In the genomic region with DNA sequence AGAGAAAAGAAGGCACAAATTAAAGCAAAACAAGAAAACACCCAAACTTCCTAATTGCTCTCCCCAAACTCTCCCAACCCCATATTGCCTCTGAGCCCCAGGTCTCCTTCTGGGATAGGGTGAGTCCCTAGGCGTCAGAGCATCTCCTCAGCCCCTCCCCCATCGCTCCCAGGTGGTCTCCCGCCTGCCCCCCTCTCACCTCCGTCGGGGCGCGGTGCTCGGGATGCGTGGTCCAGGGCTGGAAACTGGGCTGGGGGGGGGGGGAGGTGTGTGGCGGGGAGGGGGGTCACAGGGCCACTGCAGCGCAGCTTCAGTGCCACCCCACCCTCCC, we compare ENCODE assay signal across 9 mouse cellular contexts. TPM values are rescaled to one million over a fixed set of nuclear protein-coding genes. Genes with fewer than 3 reads are reported as not detected.
A peak's percentile ranks its signal among the peaks of the same experiment; 100 is the strongest.
DNase-seq lines count a peak whose midpoint lies in the region; ATAC-seq lines count a peak whose summit lies in the region.
"Had no signal": no experiment of that assay in that cellular context is flagged by ENCODE, and none has a peak within 500 bp of the region (broad histone marks: within the 10 kb centered on the region; RNA-seq: fewer than 3 reads in every experiment).

No protein-coding gene starts in this region.

- H3K4me2 ChIP-seq in kidney, embryonic 15.5 days: peak overlapping the region; percentile 97
- H3K4me2 ChIP-seq in intestine, embryonic 16.5 days (ENCODE audit: low read depth, low read length): peak overlapping the region; percentile 88
- peak overlapping the region; percentile 75 for H3K4me2 ChIP-seq in neural tube, embryonic 11.5 days (ENCODE audit: low read depth)

- peaks cover 16% of the 10 kb centered on the region for H3K36me3 ChIP-seq in kidney, embryonic 15.5 days
- H3K36me3 ChIP-seq in intestine, embryonic 16.5 days (ENCODE audit: control insufficient read depth, insufficient read depth, low read length): no peaks in the 10 kb centered on the region
- H3K36me3 ChIP-seq in neural tube, embryonic 11.5 days (ENCODE audit: control insufficient read depth, insufficient read depth, low read length): no peaks in the 10 kb centered on the region

- no peak for ATAC-seq in kidney, embryonic 15.5 days (replicated peaks; ENCODE audit: low FRiP score)
- ATAC-seq in intestine, embryonic 16.5 days: peak; percentile 5; the same call in 1 of the 2 replicates
- ATAC-seq in neural tube, embryonic 11.5 days (ENCODE audit: insufficient read depth, low FRiP score, low TSS enrichment): no peak

- peak overlapping the region; percentile 53 for H3K9ac ChIP-seq in kidney, embryonic 15.5 days
- peak overlapping the region; percentile 70 for H3K9ac ChIP-seq in intestine, embryonic 16.5 days (ENCODE audit: low read depth, low read length)
- H3K9ac ChIP-seq in neural tube, embryonic 11.5 days (ENCODE audit: low read length): peak overlapping the region; percentile 38

- H3K27ac ChIP-seq in kidney, embryonic 15.5 days: peak overlapping the region; percentile 93
- peak overlapping the region; percentile 64 for H3K27ac ChIP-seq in intestine, embryonic 16.5 days (ENCODE audit: low read length)
- H3K27ac ChIP-seq in neural tube, embryonic 11.5 days (ENCODE audit: low read depth, low read length): no peak overlapping the region

- 0% methylated on average over 10 of the region's 11 CpGs for WGBS in kidney, embryonic 15.5 days
- 0% methylated on average over 10 of the region's 11 CpGs for WGBS in intestine, embryonic 16.5 days
- WGBS in neural tube, embryonic 11.5 days: 0% methylated on average over 7 of the region's 11 CpGs

- peaks cover 38% of the 10 kb centered on the region for H3K4me1 ChIP-seq in kidney, embryonic 15.5 days
- peaks cover 9% of the 10 kb centered on the region for H3K4me1 ChIP-seq in intestine, embryonic 16.5 days (ENCODE audit: control insufficient read depth, insufficient read depth, low read length)
- H3K4me1 ChIP-seq in neural tube, embryonic 11.5 days (ENCODE audit: control insufficient read depth, insufficient read depth, low read length): peaks cover 21% of the 10 kb centered on the region

- H3K9me3 ChIP-seq in kidney, embryonic 15.5 days (replicated peaks): no peaks in the 10 kb centered on the region
- no peaks in the 10 kb centered on the region; the same call in 1 of the 2 replicates for H3K9me3 ChIP-seq in intestine, embryonic 16.5 days (ENCODE audit: control insufficient read depth, low read length)
- 0 out of 2 replicates have a peak, but pooled peaks cover 3% of the 10 kb centered on the region for H3K9me3 ChIP-seq in neural tube, embryonic 11.5 days (ENCODE audit: control insufficient read depth, low read length)

- H3K4me3 ChIP-seq in kidney, embryonic 15.5 days (replicated peaks): peak overlapping the region; percentile 61
- H3K4me3 ChIP-seq in intestine, embryonic 16.5 days (ENCODE audit: low read length): peak overlapping the region; percentile 57
- peak overlapping the region; percentile 39 for H3K4me3 ChIP-seq in neural tube, embryonic 11.5 days (ENCODE audit: low read depth, low read length)
- H3K4me3 ChIP-seq: erythroblast, embryonic 14.5 days had no signal

- peaks cover 17% of the 10 kb centered on the region for H3K27me3 ChIP-seq in kidney, embryonic 15.5 days
- H3K27me3 ChIP-seq in intestine, embryonic 16.5 days (replicated peaks; ENCODE audit: control insufficient read depth, insufficient read depth, low read length): peaks cover 5% of the 10 kb centered on the region
- peaks cover 19% of the 10 kb centered on the region for H3K27me3 ChIP-seq in neural tube, embryonic 11.5 days (ENCODE audit: control insufficient read depth, insufficient read depth, low read length)

- no peak for DNase-seq in kidney, adult 18-20 months
- DNase-seq in embryo, embryonic 9.5 days (ENCODE audit: extremely low spot score): peak; percentile 69
- peak; percentile 35 for DNase-seq in neural tube, embryonic 11.5 days (ENCODE audit: low spot score)
- DNase-seq in left cerebral cortex, adult 8-10 months (ENCODE audit: low spot score in 2 of 2): no peak
- DNase-seq in left cerebral cortex, adult 11 months (ENCODE audit: low spot score): no peak
- no peak for DNase-seq in right cerebral cortex, postnatal 4 days

RNA-seq across cellular contexts. Expression of a gene that starts 0.4 kb away (rescaled TPM):
- 6.3 and 8.2 TPM in 2 replicates for polyA plus RNA-seq in kidney, embryonic 15.5 days (2015; fragmentation: Nextera tagmentation; extraction: Ambion mirVana)
- polyA plus RNA-seq in intestine, embryonic 16.5 days (2015; fragmentation: Nextera tagmentation; extraction: Ambion mirVana): 6.6 and 7.6 TPM in 2 replicates
- polyA plus RNA-seq in neural tube, embryonic 11.5 days (2014; fragmentation: Nextera tagmentation; extraction: Ambion mirVana): 3.8 and 4.6 TPM in 2 replicates
- 1 to 10 TPM; 2.9 to 5.4 (median 3.2) TPM for total RNA-seq in left cerebral cortex, adult 8-10 months (2022)
- polyA plus RNA-seq: erythroblast, embryonic 14.5 days had no signal

RNA-seq across cellular contexts. Expression of a gene that starts 12.9 kb away (rescaled TPM):
- polyA plus RNA-seq in kidney, embryonic 15.5 days (2015; fragmentation: Nextera tagmentation; extraction: Ambion mirVana): not detected in 2 replicates
- polyA plus RNA-seq in intestine, embryonic 16.5 days (2015; fragmentation: Nextera tagmentation; extraction: Ambion mirVana): not detected in 2 replicates
- polyA plus RNA-seq in neural tube, embryonic 11.5 days (2014; fragmentation: Nextera tagmentation; extraction: Ambion mirVana): not detected in 2 replicates
- total RNA-seq in left cerebral cortex, adult 8-10 months (2022): under 1 TPM; 0.09 to 0.18 (median 0.16) TPM
- polyA plus RNA-seq: erythroblast, embryonic 14.5 days had no signal

RNA-seq across cellular contexts. Expression of a gene that starts 19.6 kb away (rescaled TPM):
- polyA plus RNA-seq in kidney, embryonic 15.5 days (2015; fragmentation: Nextera tagmentation; extraction: Ambion mirVana): 3.1 and 3.3 TPM in 2 replicates
- 7.9 and 9.0 TPM in 2 replicates for polyA plus RNA-seq in intestine, embryonic 16.5 days (2015; fragmentation: Nextera tagmentation; extraction: Ambion mirVana)
- 1.1 and 1.8 TPM in 2 replicates for polyA plus RNA-seq in neural tube, embryonic 11.5 days (2014; fragmentation: Nextera tagmentation; extraction: Ambion mirVana)
- total RNA-seq in left cerebral cortex, adult 8-10 months (2022): 1 to 10 TPM in 2 of 4 experiments, under 1 TPM in 2; 0.74 to 2.6 (median 1.6) TPM

RNA-seq across cellular contexts. Expression of a gene that starts 28.9 kb away (rescaled TPM):
- polyA plus RNA-seq in kidney, embryonic 15.5 days (2015; fragmentation: Nextera tagmentation; extraction: Ambion mirVana): 0.19 and 0.45 TPM in 2 replicates
- not detected in 2 replicates for polyA plus RNA-seq in intestine, embryonic 16.5 days (2015; fragmentation: Nextera tagmentation; extraction: Ambion mirVana)
- not detected in 2 replicates for polyA plus RNA-seq in neural tube, embryonic 11.5 days (2014; fragmentation: Nextera tagmentation; extraction: Ambion mirVana)
- total RNA-seq in left cerebral cortex, adult 8-10 months (2022): not detected
- polyA plus RNA-seq: erythroblast, embryonic 14.5 days had no signal

RNA-seq across cellular contexts. Expression of a gene that starts 29.7 kb away (rescaled TPM):
- 120 and 127 TPM in 2 replicates for polyA plus RNA-seq in kidney, embryonic 15.5 days (2015; fragmentation: Nextera tagmentation; extraction: Ambion mirVana)
- polyA plus RNA-seq in intestine, embryonic 16.5 days (2015; fragmentation: Nextera tagmentation; extraction: Ambion mirVana): 96.8 and 108 TPM in 2 replicates
- 164 and 166 TPM in 2 replicates for polyA plus RNA-seq in neural tube, embryonic 11.5 days (2014; fragmentation: Nextera tagmentation; extraction: Ambion mirVana)
- 10 to 100 TPM; 54.2 to 61.3 (median 56.8) TPM for total RNA-seq in left cerebral cortex, adult 8-10 months (2022)

Comparison
In these comparisons a context has a peak if more than half of its experiments do, and no peak if none do; other contexts are left out.
1. DNase-seq: peak in embryo, embryonic 9.5 days (single experiment) and neural tube, embryonic 11.5 days (single experiment); none in kidney, adult 18-20 months (single experiment), left cerebral cortex, adult 8-10 months (0 of 2), left cerebral cortex, adult 11 months (single experiment) and right cerebral cortex, postnatal 4 days (single experiment).
2. Peak in every context shown above with its lines, with median percentiles within 50 percentile points of each other: H3K4me2 ChIP-seq, H3K4me3 ChIP-seq and H3K9ac ChIP-seq.